Mouse (Mus musculus) G1E (cell line): ENCODE data around the gene Ifit3.

ENCODE experiments used
- GATA1 ChIP-seq: IDR thresholded peaks from 2 replicates; pipeline ENCODE4 v1.6.1; 2012; ENCODE audit warnings: borderline replicate concordance, low read length, inconsistent platforms, mixed read lengths
- POLR2AphosphoS5 ChIP-seq: IDR thresholded peaks from 2 replicates; pipeline ENCODE4 v1.6.1; 2012; ENCODE audit warnings: low read depth, low read length, inconsistent platforms; ENCODE audit not compliant: insufficient replicate concordance

GRCm38 (mm10) chr19:34568988-34569895, 14.1 kb upstream of the Ifit3 start:
- TF ChIP-seq POLR2AphosphoS5 (no peak), GATA1 (no peak)
